Mouse (Mus musculus) liver, embryonic 12.5 days (tissue): Measurements from ENCODE around the gene Dgcr8. TPM values are rescaled to one million over a fixed set of nuclear protein-coding genes. Genes with fewer than 3 reads are reported as not detected.

Experiments
- ATAC-seq: fragments of 200-750 bp; cut with Nextera tagmentation; 2 replicates; pipeline ENCODE4 v1.8.0; 2017; ENCODE audit warnings: moderate number of reproducible peaks, mild to moderate bottlenecking, moderate library complexity
- H3K27ac ChIP-seq: fragments of 300-500 bp; sonication (generic); 2 replicates; pipeline ENCODE4 v1.5.1; 2016; ENCODE audit warnings: mild to moderate bottlenecking
- H3K27me3 ChIP-seq: fragments of 300-500 bp; sonication (generic); replicated peaks from 2 replicates; pipeline ENCODE4 v1.6.1; 2016; ENCODE audit warnings: mild to moderate bottlenecking, moderate library complexity
- H3K36me3 ChIP-seq: fragments of 300-500 bp; sonication (generic); 2 replicates; pipeline ENCODE4 v1.6.1; 2016; ENCODE audit warnings: mild to moderate bottlenecking, moderate library complexity
- H3K4me1 ChIP-seq: fragments of 300-500 bp; sonication (generic); 2 replicates; pipeline ENCODE4 v1.6.1; 2016
- H3K4me2 ChIP-seq: fragments of 300-500 bp; sonication (generic); 2 replicates; pipeline ENCODE4 v1.6.1; 2016; ENCODE audit warnings: mild to moderate bottlenecking, moderate library complexity
- H3K4me3 ChIP-seq: fragments of 300-500 bp; sonication (generic); 2 replicates; pipeline ENCODE4 v1.5.1; 2016; ENCODE audit warnings: mild to moderate bottlenecking, moderate library complexity
- H3K9ac ChIP-seq: fragments of 300-500 bp; sonication (generic); 2 replicates; pipeline ENCODE4 v1.6.1; 2016; ENCODE audit warnings: mild to moderate bottlenecking, moderate library complexity
- H3K9me3 ChIP-seq: fragments of 300-500 bp; sonication (generic); replicated peaks from 2 replicates; pipeline ENCODE4 v1.6.1; 2016; ENCODE audit warnings: mild to moderate bottlenecking, moderate library complexity
- WGBS: fragments of 180-500 bp; shearing (Covaris S2); methylation state at CpG from one replicate; pipeline ENCODE4 v1.1.7; 2016; ENCODE audit not compliant: insufficient replicate concordance; 5-methylcytosine and 5-hydroxymethylcytosine counted together
- microRNA counts: library from miRNA; unstranded; fragments of <30 nt; microRNA quantifications from one replicate; lab custom pipeline; 2017
- microRNA-seq: library from miRNA; unstranded; fragments of <30 nt; microRNA quantifications from one replicate; pipeline ENCODE4, GENCODE M21; 2017
- polyA plus RNA-seq: library from polyadenylated mRNA; unstranded; fragments of >200 nt; fragmentation: Nextera tagmentation; extraction: Ambion mirVana; gene quantifications from 2 replicates; pipeline ENCODE4 v1.2.1, GENCODE M21; 2016

The Dgcr8 gene
- polyA plus RNA-seq, 1 experiment from 2014 or later, result 19.0 TPM

DNA sequence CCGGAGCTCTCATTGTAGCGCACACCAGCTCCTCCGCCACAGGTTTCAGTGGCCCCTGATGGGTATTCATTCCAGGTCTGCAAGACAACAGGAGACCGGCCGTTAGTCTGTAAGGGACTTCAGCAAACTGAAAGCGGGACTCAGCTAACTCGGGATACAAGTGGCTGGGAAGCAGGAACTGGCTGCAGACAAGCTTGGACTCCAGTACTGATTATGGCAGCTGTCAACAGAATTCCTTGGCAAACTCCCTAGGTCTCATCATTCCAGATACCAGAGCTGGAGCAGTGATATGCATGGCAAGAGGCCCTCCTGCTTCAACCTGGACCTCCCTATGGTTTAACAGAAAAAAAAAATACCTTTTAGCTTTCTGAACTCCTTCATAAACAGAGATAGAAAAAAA lies 74.2 kb downstream of the Dgcr8 start:
- H3K9ac ChIP-seq, result no peak overlapping the region
- H3K36me3 ChIP-seq, result no peaks in the 10 kb centered on the region
- H3K9me3 ChIP-seq, result no peaks in the 10 kb centered on the region
- H3K27me3 ChIP-seq, result peaks cover 27% of the 10 kb centered on the region
- H3K4me2 ChIP-seq, result no peak overlapping the region
- 76% methylated on average over 7 of the region's 7 CpGs for WGBS
- H3K27ac ChIP-seq, result no peak overlapping the region
- no peak for ATAC-seq
- H3K4me3 ChIP-seq, result no peak overlapping the region
- peaks cover 1% of the 10 kb centered on the region for H3K4me1 ChIP-seq

- WGBS, result 53% methylated on average over 6 of the region's 6 CpGs
- no peak overlapping the region for H3K4me3 ChIP-seq
- H3K36me3 ChIP-seq, result no peaks in the 10 kb centered on the region
- H3K27ac ChIP-seq, result no peak overlapping the region
- ATAC-seq, result 0 out of 2 replicates have a peak, but pooled peaks have one; percentile 19
- H3K27me3 ChIP-seq, result peaks cover 34% of the 10 kb centered on the region
- H3K4me1 ChIP-seq, result no peaks in the 10 kb centered on the region
- no peaks in the 10 kb centered on the region for H3K9me3 ChIP-seq
- no peak overlapping the region for H3K4me2 ChIP-seq
- H3K9ac ChIP-seq, result no peak overlapping the region
Observed at GRCm38 (mm10) chr16:18213689-18214088, 75.4 kb downstream of the Dgcr8 start.

- Histone ChIP-seq H3K9me3 (no peaks in the 10 kb centered on the region), H3K27me3 (peaks cover 33% of the 10 kb centered on the region; the same call in 1 of the 2 replicates), H3K9ac (no peak overlapping the region), H3K4me2 (no peak overlapping the region), H3K27ac (no peak overlapping the region), H3K36me3 (no peaks in the 10 kb centered on the region), H3K4me1 (no peaks in the 10 kb centered on the region), H3K4me3 (no peak overlapping the region)
- ATAC-seq, result 0 out of 2 replicates have a peak, but pooled peaks have one; percentile 49
- WGBS, result 37% methylated on average over 10 of the region's 10 CpGs
Observed at GRCm38 (mm10) chr16:18211417-18212171, 77.5 kb downstream of the Dgcr8 start.

GRCm38 (mm10) chr16:18210701-18211416 lies 78.2 kb downstream of the Dgcr8 start:
- no peaks in the 10 kb centered on the region for H3K4me1 ChIP-seq
- H3K27me3 ChIP-seq, result peaks cover 30% of the 10 kb centered on the region; the same call in 1 of the 2 replicates
- no peaks in the 10 kb centered on the region for H3K36me3 ChIP-seq
- H3K9me3 ChIP-seq, result no peaks in the 10 kb centered on the region
- H3K27ac ChIP-seq, result no peak overlapping the region
- no peak overlapping the region for H3K4me3 ChIP-seq
- no peak overlapping the region for H3K9ac ChIP-seq
- no peak overlapping the region for H3K4me2 ChIP-seq
- 0 out of 2 replicates have a peak, but pooled peaks have one; percentile 14 for ATAC-seq
- 15% methylated on average over 8 of the region's 8 CpGs for WGBS

MicroRNAs encoded within 50 kb of the gene (microRNA counts, 519-probe panel; counts per million panel counts)
- microRNA mmu-miR-1306 (lab: Ali Mortazavi, UCI), result 582 counts per million, percentile 70 among the panel's probes with 10 or more counts
- 5,069 counts per million, percentile 86 among the panel's probes with 10 or more counts for microRNA mmu-miR-185 (lab: Ali Mortazavi, UCI)

Small RNA genes lying within 50 kb of the gene (microRNA-seq; reads per million reads assigned to microRNA genes)
- gene Gm24572 (6.0 reads per million, percentile 11 among the genes with 10 or more reads in this experiment), gene Mir1306 (346 reads per million, percentile 63 among the genes with 10 or more reads in this experiment), gene Mir185 (1,979 reads per million, percentile 79 among the genes with 10 or more reads in this experiment)

Other genes with a start within 250 kb of the Dgcr8 start
- 40.4 and 40.5 TPM in 2 replicates for gene Dgcr6, start 236.4 kb downstream of the Dgcr8 start, polyA plus RNA-seq
- 8.6 and 10.1 TPM in 2 replicates for gene Prodh, start 199.0 kb downstream of the Dgcr8 start, polyA plus RNA-seq
- gene Rtn4r, start 161.6 kb downstream of the Dgcr8 start, polyA plus RNA-seq, result 0.65 and 0.68 TPM in 2 replicates
- gene Ccdc188, start 71.4 kb downstream of the Dgcr8 start, polyA plus RNA-seq, result not detected in 2 replicates
- 4.3 and 4.9 TPM in 2 replicates for gene Zdhhc8, start 54.1 kb downstream of the Dgcr8 start, polyA plus RNA-seq
- 88.8 and 96.5 TPM in 2 replicates for gene Trmt2a, start 40.6 kb downstream of the Dgcr8 start, polyA plus RNA-seq
- 595 and 610 TPM in 2 replicates for gene Ranbp1, start 40.5 kb downstream of the Dgcr8 start, polyA plus RNA-seq
- gene Gm49776, start 30.9 kb downstream of the Dgcr8 start, polyA plus RNA-seq, result 1.7 TPM in 1 of 2 replicates, not detected in the other
- gene Tango2, start 58.9 kb upstream of the Dgcr8 start, polyA plus RNA-seq, result 76.3 and 79.3 TPM in 2 replicates
- gene Arvcf, start 58.9 kb upstream of the Dgcr8 start, polyA plus RNA-seq, result 12.6 and 12.9 TPM in 2 replicates
- gene Txnrd2, start 137.1 kb upstream of the Dgcr8 start, polyA plus RNA-seq, result 106 and 107 TPM in 2 replicates
- gene Comt, start 137.6 kb upstream of the Dgcr8 start, polyA plus RNA-seq, result 113 and 120 TPM in 2 replicates
- 14.0 and 15.0 TPM in 2 replicates for gene Gnb1l, start 209.5 kb upstream of the Dgcr8 start, polyA plus RNA-seq
- 1.3 and 1.7 TPM in 2 replicates for gene Rtl10, start 209.7 kb upstream of the Dgcr8 start, polyA plus RNA-seq